Mouse (Mus musculus) ovary, postnatal 14 days (tissue): ENCODE data around the gene Nr2c2ap.
A peak's percentile ranks its signal among the peaks of the same experiment; 100 is the strongest.

Source experiments
- DNase-seq: peaks from one replicate; pipeline ENCODE4 v3.0.0; 2022; ENCODE audit warnings: low spot score

Gene Nr2c2ap

DNA sequence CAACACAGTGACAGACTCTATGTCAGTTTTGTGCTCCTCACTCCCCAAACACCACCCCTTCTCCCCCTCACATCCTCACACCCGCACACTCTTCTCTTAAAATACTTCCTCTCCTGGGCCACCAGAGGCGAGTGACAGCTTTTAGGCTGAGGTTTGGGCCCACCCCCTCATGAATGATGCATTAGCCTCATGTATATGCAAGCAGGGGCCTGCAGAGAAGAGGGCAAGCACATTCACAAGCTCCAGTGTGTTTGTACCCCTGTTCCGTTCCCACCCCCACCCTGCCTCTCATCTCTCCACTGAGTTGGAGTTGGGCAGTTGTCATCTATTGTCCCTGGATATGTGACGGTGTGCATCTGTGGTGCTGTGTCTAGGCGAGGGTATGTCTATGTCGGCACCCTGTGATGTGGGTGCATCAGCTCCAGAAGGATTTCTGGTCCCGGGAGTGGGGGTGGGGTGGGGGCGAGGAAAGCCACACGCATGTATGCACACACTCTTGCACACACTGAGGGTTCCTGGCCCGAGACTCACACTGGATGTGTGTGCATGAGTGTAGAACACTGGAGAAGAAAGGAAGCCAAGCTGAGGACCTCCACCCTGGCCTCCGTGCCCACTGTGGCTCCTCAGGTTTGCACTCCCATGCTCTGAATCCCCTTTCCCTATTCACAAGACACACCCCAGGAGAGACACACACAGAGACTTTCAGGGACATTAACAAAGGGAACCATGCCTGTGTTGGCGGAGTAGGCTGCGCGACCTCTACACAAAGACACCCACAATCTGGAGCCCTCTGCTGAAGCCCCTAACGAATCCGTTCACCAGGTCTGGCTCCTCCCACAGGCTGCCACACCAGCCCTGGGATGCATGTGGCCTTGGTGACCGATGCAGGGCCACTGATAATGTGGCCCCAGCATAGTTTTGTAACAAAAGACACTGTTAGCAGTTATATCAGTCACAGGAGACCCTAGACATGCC, 12.1 kb upstream of the Nr2c2ap start:
- no peak for DNase-seq

DNA sequence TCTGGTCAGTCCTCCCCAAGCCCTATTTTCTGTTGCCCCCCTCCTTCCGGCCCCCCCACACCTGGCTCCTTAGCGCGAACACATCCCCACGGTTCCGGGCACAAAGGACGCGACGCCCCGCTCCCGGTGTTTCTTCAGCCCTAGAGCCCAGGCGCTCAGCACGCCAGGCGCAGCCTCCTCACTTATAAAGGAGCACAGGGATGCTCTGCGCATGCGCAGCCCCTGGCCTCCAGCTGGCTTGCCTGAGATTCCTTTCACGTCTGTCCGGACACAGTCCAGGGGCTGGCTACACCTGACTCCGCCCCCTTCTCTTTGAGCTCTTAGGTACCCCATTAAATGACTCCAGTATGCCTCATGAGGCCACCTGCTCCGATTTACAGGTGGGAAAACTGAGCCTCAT, 10.5 kb upstream of the Nr2c2ap start, which contains the start of gene Ncan:
Gene Ncan (minus strand): TSS at position 207 of the 400 bp plus-strand sequence.
- peak; percentile 19 for DNase-seq

DNA sequence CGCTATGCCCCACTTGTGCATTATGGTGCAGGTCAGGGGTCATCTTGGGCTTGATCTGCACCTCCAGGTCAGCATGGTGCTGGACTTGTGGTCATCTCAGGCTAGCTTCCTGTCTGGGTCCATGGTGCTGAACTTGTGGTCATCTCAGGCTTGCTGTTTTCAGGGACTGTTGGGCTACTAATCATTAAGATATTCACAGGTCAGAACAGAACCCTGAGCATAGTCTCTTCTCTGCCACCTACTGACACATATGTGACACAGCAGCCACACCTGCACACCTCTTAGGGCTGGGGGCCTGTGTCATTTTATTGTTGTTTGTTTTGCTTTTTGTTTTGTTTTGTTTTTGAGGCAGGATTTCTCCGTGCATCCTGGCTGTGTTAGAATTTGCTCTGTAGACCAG, 8.3 kb upstream of the Nr2c2ap start:
- DNase-seq: no peak

DNA sequence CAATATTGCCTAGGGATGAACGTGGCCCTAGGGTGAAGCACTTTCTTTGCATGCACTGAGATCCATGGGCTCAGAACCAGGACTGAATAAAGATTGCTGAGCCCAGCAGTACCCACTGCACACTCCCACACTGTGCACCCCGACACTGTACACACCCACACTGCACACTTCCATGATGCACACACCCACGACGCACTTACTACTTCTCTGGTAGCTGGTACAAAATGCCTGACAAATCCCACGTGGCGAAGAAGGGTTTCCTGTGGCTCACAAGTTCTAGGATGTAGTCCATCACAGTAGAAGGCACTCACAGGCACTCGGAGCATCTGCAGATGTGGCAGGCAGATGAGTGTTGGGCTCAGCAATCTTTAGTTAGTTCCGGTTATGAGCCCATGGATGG, 6.1 kb upstream of the Nr2c2ap start:
- DNase-seq: no peak

DNA sequence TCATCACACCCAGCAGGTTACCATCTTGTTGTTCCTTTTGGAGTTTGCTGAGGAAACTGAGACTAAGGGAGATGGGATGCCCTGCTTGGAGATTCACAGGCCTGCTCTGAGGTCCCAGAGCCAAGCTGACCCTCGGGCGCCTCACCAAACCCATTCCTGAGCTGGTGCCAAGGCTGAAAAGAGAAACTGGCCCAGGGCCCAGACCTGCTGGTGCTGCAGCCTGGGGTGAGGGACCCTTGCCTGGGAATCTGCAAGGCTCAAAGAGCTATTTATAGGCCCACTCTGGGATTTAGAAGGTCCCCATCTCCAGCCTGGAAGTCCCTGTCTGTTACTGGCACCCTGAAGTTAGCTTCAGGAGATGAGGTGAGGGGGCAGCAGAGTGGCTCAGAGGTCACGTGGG, 2.7 kb upstream of the Nr2c2ap start:
- DNase-seq: peak; percentile 31

DNA sequence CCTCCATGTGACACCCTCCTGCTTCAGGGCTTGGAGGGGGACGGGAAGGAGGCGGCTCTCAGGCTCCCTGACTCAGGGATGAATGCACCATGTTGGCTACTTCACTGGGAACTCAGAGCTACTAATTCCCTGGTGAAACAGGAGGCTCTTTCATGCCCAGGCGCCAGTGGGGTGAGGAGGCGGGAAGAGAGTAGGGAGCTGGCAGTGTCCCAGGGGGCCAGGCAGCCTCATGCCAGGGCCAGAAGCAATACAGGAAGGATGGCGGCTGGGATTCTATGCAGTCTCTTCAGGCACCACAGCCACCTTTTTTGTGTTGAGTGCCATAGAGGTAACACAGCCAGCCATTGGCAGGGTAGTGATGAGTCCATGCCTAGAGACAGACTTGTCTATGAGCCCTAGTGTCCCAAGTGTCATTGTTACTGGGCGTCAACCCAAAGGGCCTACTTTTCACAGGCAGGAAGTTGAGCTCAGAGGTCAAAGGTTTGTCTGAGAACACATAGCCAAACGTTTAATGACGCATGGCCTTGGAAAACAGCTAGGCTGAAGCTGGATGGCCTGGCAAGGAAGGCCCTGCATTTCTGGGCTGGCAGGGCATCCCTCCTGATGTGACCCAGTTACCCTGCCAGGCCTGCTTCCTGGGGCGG, 1.7 kb upstream of the Nr2c2ap start:
- DNase-seq: no peak

DNA sequence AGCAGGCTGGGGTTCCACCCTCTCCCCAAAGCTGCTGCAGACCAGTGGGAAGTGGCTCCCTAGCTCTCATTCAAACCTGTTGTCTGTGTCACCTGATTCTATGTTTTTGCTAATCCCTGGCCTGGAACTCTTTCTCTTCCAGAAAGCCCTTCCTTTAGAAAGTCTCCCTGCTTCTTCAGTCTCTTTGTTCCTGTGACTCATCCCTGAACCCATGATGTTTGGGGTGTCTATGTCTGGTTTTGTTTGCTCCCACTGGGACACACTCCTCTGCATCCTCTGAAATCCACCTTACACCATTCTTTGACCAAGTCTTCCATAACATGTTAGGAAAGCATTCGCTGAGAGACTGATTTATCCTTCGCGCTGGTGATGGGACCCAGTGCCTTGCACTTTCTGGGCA, 1.1 kb upstream of the Nr2c2ap start:
- no peak for DNase-seq

DNA sequence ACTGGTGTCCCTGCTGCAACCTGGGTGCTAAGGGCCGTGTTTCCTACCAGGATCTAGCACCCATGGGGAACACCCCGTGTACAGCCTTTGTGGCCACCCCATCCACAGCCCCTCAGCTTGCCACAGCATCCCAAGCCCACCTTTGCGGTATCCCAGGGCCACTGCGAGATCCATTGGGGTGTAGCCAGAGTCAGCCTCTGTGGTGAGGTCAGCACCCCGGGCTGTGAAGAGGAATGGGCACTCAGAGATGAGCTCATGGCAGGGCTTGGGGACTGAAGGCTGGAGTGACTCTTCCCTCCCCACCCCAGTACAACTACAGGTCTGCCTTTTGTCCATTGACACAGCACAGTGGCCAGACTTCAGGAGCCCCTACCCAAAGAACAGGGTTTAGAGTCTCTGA, 3.0 kb downstream of the Nr2c2ap start:
- no peak for DNase-seq

DNA sequence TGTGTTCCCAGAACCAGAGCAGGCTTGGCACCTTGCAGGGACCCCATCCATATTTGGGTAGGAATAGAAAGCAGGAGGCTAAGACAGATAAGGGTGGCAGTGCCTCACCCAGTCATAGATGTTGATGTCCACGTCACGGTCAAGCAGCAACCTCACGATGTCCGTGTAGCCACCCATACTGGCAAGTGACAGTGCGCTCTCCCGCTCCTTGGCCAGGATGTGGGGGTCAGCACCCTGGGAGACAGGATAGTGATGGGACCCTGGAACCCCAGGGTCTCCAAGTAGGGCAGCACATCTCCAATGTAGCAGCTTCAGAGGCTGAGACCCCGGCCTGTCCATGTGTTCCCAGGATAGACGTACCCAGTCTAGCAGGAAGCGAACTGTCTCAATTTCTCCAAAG, 3.8 kb downstream of the Nr2c2ap start:
- DNase-seq: no peak

DNA sequence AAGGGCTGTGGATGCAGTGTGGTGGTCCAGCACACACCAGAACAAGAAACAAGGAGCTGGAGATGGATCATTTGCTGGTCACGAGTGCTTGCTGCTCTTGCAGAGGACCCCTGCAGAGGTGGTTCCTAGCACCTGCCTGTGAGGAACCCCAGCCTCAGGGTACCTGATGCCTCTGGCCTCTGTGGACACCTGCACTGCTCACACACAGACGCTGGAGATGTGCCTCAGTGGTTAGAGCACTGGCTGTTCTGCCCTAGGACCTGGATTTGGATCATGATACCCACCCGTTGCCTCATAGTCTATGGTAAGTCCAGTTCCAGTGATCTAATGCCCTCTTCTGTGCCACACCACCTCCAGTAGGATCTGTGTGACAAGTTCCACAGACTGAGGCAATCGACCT, 5.5 kb downstream of the Nr2c2ap start:
- no peak for DNase-seq

DNA sequence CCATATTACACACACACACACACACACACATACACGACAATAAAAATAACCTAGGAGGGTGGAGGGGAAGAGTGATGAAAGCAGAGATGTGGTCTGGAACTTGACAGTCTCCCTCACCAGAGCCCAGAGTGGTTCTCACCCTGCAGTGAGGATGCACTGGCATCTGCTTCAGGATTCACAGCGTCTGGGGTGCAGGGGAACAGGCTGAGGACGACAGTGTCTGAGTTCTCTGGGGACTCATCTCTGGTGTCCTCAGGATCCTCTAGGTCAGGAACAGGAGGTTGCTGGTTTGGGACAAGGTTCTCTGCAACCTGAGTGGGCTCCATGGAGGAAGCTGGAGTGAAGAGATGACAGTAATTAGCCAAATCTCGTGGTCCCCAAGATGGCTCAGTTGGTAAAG, 6.8 kb downstream of the Nr2c2ap start:
- no peak for DNase-seq

DNA sequence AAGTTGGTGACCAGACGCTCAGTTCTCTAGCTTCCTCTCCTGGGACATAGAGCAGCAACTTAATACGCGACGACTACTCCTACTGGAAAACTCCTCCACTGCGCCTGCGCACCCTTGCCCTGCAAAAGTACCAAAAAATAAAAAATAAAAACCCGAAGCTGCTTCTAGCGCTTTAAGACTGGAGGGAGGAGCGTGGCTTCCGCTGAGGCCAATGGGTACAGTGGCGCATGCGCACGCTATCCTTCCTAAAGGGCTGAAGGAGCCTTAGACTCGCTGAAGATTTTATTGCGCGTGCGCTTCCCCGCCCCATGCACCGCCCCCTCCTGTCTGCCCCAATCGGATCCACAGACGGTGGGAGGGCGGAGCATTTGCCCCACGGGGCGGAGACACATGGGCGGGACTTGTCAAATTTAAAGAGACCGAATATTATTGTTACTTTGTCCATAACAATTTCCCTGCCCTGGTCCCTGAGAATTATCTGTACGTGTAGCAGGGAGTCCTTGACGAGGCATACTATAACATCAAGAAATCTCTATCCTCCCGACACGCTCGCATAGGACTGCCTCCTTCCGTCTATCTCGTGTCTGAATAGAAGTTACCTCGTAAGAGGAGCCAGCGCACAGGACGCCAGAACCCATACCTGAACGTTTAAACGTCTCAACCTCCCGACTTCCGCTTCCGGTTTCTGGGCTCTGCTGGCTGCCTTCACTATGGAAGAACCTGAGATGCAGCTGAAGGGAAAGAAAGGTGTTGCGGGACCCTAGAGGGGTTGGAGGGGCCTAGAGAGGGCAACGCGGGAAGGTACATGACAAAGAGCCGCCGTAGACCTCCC, 8.1 kb downstream of the Nr2c2ap start, which contains the start of the genes Rfxank, Borcs8 and Mef2b:
Gene Rfxank (minus strand): TSS at position 129 of the 832 bp plus-strand sequence.
Gene Borcs8 (plus strand): TSS at position 474 of the 832 bp plus-strand sequence.
Gene Mef2b (plus strand): TSS at position 686 of the 832 bp plus-strand sequence.
- peak; percentile 95 for DNase-seq

DNA sequence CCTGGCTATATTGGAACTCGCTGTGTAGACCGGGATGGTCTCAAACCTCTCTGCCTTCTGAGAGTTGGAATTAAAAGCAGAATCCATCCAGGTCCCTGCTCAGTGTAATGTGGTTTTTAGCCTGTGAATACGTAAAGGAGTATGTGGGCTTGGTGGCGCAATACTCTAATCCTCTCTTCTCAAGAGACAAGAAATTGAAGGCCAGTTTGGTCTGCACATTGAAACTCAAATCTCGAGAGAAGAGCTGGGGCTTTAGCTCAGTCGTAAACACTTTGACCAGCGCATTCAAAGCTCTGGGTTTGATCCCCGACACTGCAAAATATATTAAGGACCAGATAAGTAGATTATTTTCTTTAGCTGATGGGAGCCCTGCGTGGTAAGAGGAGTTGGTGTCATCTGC, 8.8 kb downstream of the Nr2c2ap start:
- no peak for DNase-seq

DNA sequence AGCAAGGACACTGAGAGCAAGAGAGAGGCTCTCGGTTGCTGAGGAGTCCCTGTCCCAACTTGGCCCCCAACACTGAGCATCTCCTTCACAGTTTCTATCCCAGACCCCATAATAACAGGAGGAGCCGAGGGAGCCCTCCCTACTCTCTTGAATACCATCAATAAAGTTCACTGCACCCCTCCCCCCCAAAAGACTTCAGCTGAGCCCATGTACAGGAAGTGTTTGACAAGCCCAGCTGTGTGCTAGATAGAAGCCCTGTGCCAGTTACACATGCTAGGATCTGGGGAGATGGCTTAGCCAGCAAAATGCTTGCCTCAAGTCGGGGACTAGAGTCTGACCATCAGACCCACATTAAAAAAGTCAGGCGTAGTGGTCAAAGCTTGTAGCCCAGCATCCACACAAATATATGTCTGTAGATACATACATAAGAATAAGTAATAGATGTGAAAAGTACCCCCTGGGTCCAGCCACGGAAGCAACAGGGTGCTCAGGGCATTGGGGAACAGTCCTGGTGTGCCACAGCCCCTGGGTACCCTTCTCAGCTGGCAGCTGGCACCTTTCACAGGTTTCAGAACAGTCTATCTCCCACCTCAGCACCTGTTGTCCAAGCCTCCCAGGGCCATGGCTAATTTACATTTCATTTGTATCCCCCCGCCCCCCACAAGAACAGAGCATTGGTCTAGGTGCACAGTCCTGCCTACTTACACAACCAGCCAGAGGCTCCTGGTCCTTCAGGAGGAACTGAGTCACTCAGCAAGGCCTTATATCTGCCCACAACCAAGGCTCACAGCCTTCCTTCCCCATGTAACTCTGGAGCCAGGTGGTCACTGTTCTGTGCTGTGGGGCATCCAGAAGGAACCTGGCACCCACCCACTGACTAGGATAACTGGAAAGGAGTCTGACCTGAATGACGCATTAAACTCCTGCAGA, 16.8 kb downstream of the Nr2c2ap start:
- no peak for DNase-seq

DNA sequence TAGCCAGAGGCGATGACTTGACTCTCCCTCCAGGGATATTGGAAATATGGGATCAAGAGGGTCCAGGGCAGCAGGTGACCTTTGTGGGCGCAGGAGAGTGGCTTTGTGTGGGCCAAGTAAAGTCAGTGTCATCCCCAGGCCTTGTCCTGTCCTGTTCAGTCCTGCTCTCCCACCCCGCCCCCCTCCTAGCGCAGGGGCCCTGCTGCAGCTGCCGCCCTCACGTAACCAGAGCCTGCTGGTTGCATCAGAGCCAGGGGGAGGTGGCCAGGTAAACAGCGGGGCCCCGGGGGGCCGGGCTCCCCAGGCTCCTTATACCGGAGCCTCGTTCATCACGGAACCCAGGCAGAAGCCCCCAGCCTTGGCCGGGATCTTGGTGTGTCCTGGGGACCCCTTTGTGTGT, 19.0 kb downstream of the Nr2c2ap start:
- DNase-seq: no peak

DNA sequence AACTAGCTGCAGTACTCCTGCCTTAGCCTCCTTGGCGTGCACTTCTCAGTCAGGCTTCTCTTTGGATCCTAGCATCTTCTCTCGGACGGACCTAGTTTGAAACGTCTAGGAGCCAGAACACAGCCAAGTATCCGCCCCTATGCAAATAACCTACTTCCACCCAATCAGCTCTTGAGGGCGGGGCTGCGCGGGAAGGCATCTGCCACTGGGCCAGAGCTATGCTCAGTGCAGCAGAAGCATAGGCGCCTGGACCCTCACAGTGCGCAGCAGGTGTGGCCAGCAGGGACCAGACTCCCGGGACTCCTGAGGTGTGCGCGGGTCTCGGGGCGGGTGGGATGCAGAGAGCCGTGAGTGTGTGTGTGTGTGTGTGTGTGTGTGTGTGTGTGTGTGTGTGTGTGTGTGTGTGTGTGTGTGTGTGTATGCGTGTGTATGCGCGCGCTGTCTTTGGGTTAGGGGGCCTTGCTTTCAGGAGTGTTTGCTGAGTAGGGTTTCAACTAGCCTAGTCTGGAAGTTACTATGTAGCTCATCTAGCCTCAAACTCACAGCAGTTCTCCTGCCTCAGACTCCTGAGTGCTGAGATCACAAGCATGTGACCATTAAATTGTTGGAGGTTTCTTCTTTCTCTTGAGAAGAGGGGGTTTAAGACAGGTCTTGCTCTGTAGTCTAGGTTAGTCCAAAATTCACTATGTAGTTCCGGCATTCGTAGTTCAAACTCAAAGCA, 21.6 kb downstream of the Nr2c2ap start:
- DNase-seq: peak; percentile 56

DNA sequence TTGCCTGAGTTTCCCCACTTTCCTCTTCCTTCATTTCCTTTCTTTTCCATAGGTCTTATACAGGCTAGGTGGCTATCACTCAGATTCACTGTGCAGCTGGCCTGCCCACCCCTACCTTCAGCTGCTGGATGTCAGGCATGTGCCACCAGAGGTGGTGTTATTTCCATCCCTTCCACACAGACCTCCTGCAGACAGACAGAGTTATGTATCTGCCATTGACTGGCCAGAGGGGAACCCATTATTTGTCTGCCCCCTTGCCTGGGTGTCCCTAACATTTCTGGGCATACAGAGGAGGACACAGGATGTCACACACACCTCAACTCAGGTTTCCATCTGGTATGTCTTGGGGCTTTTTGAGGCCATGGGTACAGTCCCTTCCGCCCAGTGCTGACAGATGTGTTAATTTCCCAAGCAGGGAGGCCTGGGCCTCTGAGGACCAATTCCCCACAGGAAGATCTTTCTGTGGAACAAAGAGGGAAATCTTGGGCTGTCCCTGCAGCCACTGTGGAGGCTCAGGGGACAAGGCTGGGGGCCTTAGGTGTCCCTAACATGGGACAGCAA, 26.2 kb downstream of the Nr2c2ap start:
- no peak for DNase-seq

DNA sequence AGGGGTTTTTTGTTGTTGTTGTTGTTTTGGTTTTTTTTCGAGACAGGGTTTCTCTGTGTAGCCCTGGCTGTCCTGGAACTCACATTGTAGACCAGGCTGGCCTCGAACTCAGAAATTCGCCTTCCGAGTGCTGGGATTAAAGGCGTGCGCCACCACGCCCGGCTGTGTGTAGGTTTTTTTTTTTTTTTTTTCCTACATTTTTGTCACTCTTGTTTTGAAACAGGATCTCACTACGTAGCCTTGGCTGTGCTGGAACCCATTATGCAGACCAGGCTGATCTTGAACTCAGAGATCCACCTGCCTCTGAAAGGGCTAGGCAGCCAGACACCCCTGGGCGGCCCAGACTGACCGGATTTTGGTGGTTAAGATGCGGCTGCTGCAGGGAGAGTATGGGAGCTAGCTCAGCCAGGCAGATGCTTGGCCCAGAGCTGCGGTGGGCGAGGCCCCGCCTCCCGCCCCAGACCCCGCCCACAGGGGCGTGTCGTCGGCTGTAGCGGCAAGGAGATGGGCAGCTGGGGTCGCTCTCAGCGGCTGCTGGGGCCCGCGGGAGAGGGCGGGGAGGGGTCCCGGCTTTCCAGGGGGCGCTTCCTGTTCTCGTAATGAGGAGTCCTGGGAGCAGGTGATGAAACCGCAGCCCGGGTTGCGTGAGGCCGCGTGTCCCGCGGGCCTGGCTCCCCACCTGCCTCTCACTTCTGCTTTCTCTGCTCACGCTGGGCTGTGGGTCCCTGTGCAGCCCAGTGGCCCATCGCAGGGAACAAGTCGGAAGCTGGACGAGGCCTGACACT, 27.1 kb downstream of the Nr2c2ap start:
- DNase-seq: peak; percentile 59

DNA sequence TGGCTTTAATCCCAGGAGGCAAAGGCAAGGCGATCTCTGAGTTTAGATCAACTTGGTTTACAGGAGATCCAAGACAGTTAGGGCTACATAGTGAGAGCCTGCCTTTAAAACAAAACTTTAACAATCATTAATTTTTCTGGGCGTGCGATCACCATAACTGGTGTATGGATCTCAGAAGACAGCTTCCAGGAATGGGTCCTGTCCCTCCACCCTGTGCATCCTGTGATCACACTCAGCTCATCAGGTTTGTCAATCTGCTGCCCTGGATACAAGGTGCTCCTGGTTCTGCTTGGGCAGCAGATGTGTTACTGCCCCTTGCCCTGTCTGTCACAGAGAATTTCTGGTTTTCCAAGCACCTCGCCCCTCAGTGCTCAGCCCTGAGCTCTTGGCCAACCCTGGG, 28.1 kb downstream of the Nr2c2ap start:
- DNase-seq: no peak
